Mouse (Mus musculus) kidney, adult 8-10 months (tissue): Measurements from ENCODE around the gene Spon1.

Experiments
- DNase-seq, 2 experiments: peaks; one replicate each; pipeline ENCODE4 v3.0.0; 2022

Spon1 gene

GRCm38 (mm10) chr7:113791991-113792390 is 26.2 kb downstream of the Spon1 start:
- DNase-seq: no peak

GRCm38 (mm10) chr7:113792871-113793270 is 27.1 kb downstream of the Spon1 start:
- no peak for DNase-seq

- DNase-seq: no peak
These were observed 29.4 kb downstream of the Spon1 start for GRCm38 (mm10) chr7:113795209-113795608.

- no peak for DNase-seq
These were observed 31.3 kb downstream of the Spon1 start for GRCm38 (mm10) chr7:113797134-113797533.

GRCm38 (mm10) chr7:113798605-113799255 is 32.9 kb downstream of the Spon1 start:
- DNase-seq: no peak

GRCm38 (mm10) chr7:113809781-113810180 is 44.0 kb downstream of the Spon1 start:
- DNase-seq: no peak

- no peak for DNase-seq
These were observed 45.8 kb downstream of the Spon1 start for GRCm38 (mm10) chr7:113811376-113812158.

- no peak for DNase-seq
These were observed 48.4 kb downstream of the Spon1 start for GRCm38 (mm10) chr7:113814101-113814779.

GRCm38 (mm10) chr7:113815726-113816125 is 49.9 kb downstream of the Spon1 start:
- no peak for DNase-seq

GRCm38 (mm10) chr7:113816827-113817334 is 51.1 kb downstream of the Spon1 start:
- DNase-seq: no peak

- DNase-seq: no peak
These were observed 52.3 kb downstream of the Spon1 start for GRCm38 (mm10) chr7:113818116-113818515.

GRCm38 (mm10) chr7:113820213-113820612 is 54.4 kb downstream of the Spon1 start:
- DNase-seq: no peak

- DNase-seq: no peak
These were observed 57.2 kb downstream of the Spon1 start for GRCm38 (mm10) chr7:113823026-113823425.

- DNase-seq: no peak
These were observed 58.9 kb downstream of the Spon1 start for GRCm38 (mm10) chr7:113824651-113825050.

GRCm38 (mm10) chr7:113825498-113826205 is 59.9 kb downstream of the Spon1 start:
- DNase-seq: peak in 1 of 2 experiments; percentile 7

- DNase-seq: no peak
These were observed 60.7 kb downstream of the Spon1 start for GRCm38 (mm10) chr7:113826510-113826909.

- no peak for DNase-seq
These were observed 62.3 kb downstream of the Spon1 start for GRCm38 (mm10) chr7:113828122-113828571.

- no peak for DNase-seq
These were observed 62.8 kb downstream of the Spon1 start for GRCm38 (mm10) chr7:113828576-113828975.

GRCm38 (mm10) chr7:113837151-113837550 is 71.4 kb downstream of the Spon1 start:
- no peak for DNase-seq

GRCm38 (mm10) chr7:113839431-113839830 is 73.6 kb downstream of the Spon1 start:
- no peak for DNase-seq

GRCm38 (mm10) chr7:113841521-113841920 is 75.7 kb downstream of the Spon1 start:
- no peak for DNase-seq

GRCm38 (mm10) chr7:113843150-113843549 is 77.4 kb downstream of the Spon1 start:
- DNase-seq: no peak

- DNase-seq: no peak
These were observed 79.4 kb downstream of the Spon1 start for GRCm38 (mm10) chr7:113845191-113845590.
